Mouse (Mus musculus) limb, embryonic 13.5 days (tissue): ENCODE results near the gene Stac3. TPM values are rescaled to one million over a fixed set of nuclear protein-coding genes. Genes with fewer than 3 reads are reported as not detected.

Source experiments
- ATAC-seq: fragments of 200-750 bp; cut with Nextera tagmentation; 2 replicates; pipeline ENCODE4 v1.8.0; 2017; ENCODE audit warnings: low read depth, moderate number of reproducible peaks, moderate TSS enrichment; ENCODE audit not compliant: low FRiP score
- H3K27ac ChIP-seq: fragments of 300-500 bp; sonication (generic); 2 replicates; pipeline ENCODE4 v1.5.1; 2015; ENCODE audit warnings: inconsistent platforms, mild to moderate bottlenecking, moderate library complexity
- H3K27me3 ChIP-seq: fragments of 300-500 bp; sonication (generic); 2 replicates; pipeline ENCODE4 v1.6.1; 2015; ENCODE audit warnings: mild to moderate bottlenecking, inconsistent platforms
- H3K36me3 ChIP-seq: fragments of 300-500 bp; sonication (generic); 2 replicates; pipeline ENCODE4 v1.6.1; 2015; ENCODE audit warnings: inconsistent platforms, mild to moderate bottlenecking, moderate library complexity
- H3K4me1 ChIP-seq: fragments of 300-500 bp; sonication (generic); 2 replicates; pipeline ENCODE4 v1.6.1; 2015; ENCODE audit warnings: inconsistent platforms
- H3K4me2 ChIP-seq: fragments of 300-500 bp; sonication (generic); replicated peaks from 2 replicates; pipeline ENCODE4 v1.6.1; 2015; ENCODE audit warnings: inconsistent platforms, mild to moderate bottlenecking, moderate library complexity
- H3K4me3 ChIP-seq: fragments of 300-500 bp; sonication (generic); 2 replicates; pipeline ENCODE4 v1.5.1; 2015; ENCODE audit warnings: moderate library complexity, mild to moderate bottlenecking, inconsistent platforms
- H3K9ac ChIP-seq: fragments of 300-500 bp; sonication (generic); 2 replicates; pipeline ENCODE4 v1.6.1; 2015; ENCODE audit warnings: mild to moderate bottlenecking, inconsistent platforms
- H3K9me3 ChIP-seq: fragments of 300-500 bp; sonication (generic); 2 replicates; pipeline ENCODE4 v1.6.1; 2016; ENCODE audit warnings: inconsistent platforms
- WGBS: fragments of 180-500 bp; shearing (Covaris S2); methylation state at CpG from one replicate; pipeline ENCODE4 v1.1.7; 2015; 5-methylcytosine and 5-hydroxymethylcytosine counted together
- polyA plus RNA-seq: library from polyadenylated mRNA; unstranded; fragments of >200 nt; fragmentation: Nextera tagmentation; extraction: Ambion mirVana; gene quantifications from 2 replicates; pipeline ENCODE4 v1.2.1, GENCODE M21; 2015

Gene Stac3
- polyA plus RNA-seq, 1 experiment from 2014 or later = 20.8 TPM

- peaks cover 92% of the 10 kb centered on the region for H3K36me3 ChIP-seq
- H3K9ac ChIP-seq = no peak overlapping the region
- no peak overlapping the region for H3K4me3 ChIP-seq
- no peaks in the 10 kb centered on the region for H3K4me1 ChIP-seq
- H3K27me3 ChIP-seq = no peaks in the 10 kb centered on the region
- H3K9me3 ChIP-seq = no peaks in the 10 kb centered on the region
- no peak for ATAC-seq
- H3K4me2 ChIP-seq = no peak overlapping the region
- no peak overlapping the region for H3K27ac ChIP-seq
- 92% methylated on average over 7 of the region's 7 CpGs for WGBS
Observed at GRCm38 (mm10) chr10:127488856-127489255, 12.6 kb upstream of the Stac3 start.

DNA sequence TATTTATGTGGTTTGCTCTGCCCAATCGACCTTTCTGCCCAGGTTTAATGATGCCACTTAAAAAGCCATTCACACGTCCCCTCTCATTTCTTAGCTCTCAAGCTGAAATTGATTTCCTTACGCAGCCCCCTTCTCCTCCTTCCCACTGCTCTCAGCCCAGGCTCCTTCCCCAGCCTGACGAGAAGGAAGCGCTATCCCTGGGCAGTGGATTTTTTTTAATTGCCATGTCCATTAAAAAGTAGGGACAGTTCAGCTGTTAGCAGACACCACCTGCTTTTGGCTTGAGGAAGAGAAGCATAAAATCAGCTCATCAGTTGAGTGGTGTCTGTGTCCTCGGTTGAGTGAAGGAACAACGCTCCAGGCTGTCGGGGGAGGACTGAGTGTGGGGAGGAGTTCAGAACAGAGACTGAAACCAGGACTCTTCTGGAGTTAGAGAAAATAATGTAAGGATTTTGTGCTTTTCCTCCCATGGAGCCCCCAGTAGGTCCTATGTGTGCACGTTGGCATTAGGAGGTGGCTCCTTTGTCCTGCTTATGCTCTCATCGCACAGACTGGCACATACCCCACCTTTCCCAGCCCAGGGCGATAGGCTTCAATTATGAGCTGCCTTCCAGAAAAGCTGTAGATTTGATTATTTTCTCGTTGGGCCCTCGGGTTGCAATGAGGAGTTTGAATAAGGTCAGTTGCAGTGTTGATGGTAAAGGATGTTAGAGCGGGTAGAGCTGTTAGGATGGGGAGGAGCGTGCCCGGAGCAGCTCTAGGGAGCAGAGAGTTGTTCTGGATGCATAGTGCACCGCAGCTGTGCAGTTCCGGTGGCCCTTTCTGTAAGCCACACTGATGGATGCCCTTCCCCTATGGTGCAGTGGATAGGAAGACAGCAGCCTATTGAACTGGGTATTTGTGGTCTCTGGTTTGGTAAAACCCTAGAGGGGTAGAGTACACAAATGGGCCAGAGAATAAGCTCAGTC is 11.0 kb upstream of the Stac3 start:
- H3K4me2 ChIP-seq = no peak overlapping the region
- ATAC-seq = no peak
- no peak overlapping the region for H3K27ac ChIP-seq
- H3K4me1 ChIP-seq = no peaks in the 10 kb centered on the region
- H3K27me3 ChIP-seq = no peaks in the 10 kb centered on the region
- H3K9ac ChIP-seq = no peak overlapping the region
- H3K36me3 ChIP-seq = peaks cover 92% of the 10 kb centered on the region
- WGBS = 70% methylated on average over 18 of the region's 18 CpGs
- H3K9me3 ChIP-seq = 0 out of 2 replicates have a peak, but pooled peaks cover 5% of the 10 kb centered on the region
- H3K4me3 ChIP-seq = no peak overlapping the region

DNA sequence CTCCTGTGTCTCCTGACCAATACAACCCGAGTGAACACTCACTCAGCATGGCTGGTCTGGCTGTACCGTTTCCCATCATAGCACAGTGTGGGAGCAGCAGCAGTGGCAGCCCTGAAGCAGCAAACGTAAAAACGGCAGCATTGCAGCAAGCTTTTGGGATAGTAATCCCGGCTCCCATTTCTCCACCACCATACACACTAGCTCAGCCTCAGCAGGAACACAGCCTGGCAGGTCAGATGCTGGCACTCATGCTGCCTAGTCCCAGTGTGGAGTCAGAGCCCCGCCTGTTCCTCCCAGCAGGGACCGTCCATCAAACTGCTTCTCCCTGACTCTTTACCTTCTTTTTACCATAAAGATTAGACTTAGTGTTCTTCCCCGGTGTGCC is 10.4 kb upstream of the Stac3 start:
- 83% methylated on average over 8 of the region's 8 CpGs for WGBS
- H3K4me3 ChIP-seq = no peak overlapping the region
- ATAC-seq = no peak
- H3K9me3 ChIP-seq = 0 out of 2 replicates have a peak, but pooled peaks cover 5% of the 10 kb centered on the region
- no peaks in the 10 kb centered on the region for H3K27me3 ChIP-seq
- H3K9ac ChIP-seq = no peak overlapping the region
- H3K4me1 ChIP-seq = no peaks in the 10 kb centered on the region
- no peak overlapping the region for H3K27ac ChIP-seq
- H3K36me3 ChIP-seq = peaks cover 92% of the 10 kb centered on the region
- H3K4me2 ChIP-seq = no peak overlapping the region

GRCm38 (mm10) chr10:127492118-127492517 is 9.4 kb upstream of the Stac3 start:
- H3K9ac ChIP-seq = no peak overlapping the region
- H3K27me3 ChIP-seq = no peaks in the 10 kb centered on the region
- no peak for ATAC-seq
- H3K27ac ChIP-seq = no peak overlapping the region
- no peaks in the 10 kb centered on the region for H3K4me1 ChIP-seq
- H3K36me3 ChIP-seq = peaks cover 95% of the 10 kb centered on the region
- H3K4me2 ChIP-seq = no peak overlapping the region
- 83% methylated on average over 3 of the region's 3 CpGs for WGBS
- no peak overlapping the region for H3K4me3 ChIP-seq
- H3K9me3 ChIP-seq = 0 out of 2 replicates have a peak, but pooled peaks cover 5% of the 10 kb centered on the region

- no peak for ATAC-seq
- no peaks in the 10 kb centered on the region for H3K27me3 ChIP-seq
- 0 out of 2 replicates have a peak, but pooled peaks cover 4% of the 10 kb centered on the region for H3K4me1 ChIP-seq
- no peak overlapping the region for H3K4me2 ChIP-seq
- no peak overlapping the region for H3K4me3 ChIP-seq
- no peak overlapping the region for H3K9ac ChIP-seq
- no peak overlapping the region for H3K27ac ChIP-seq
- H3K9me3 ChIP-seq = 0 out of 2 replicates have a peak, but pooled peaks cover 5% of the 10 kb centered on the region
- H3K36me3 ChIP-seq = peaks cover 93% of the 10 kb centered on the region
- WGBS = 77% methylated on average over 3 of the region's 3 CpGs
Observed at GRCm38 (mm10) chr10:127496156-127496555, 5.3 kb upstream of the Stac3 start.

DNA sequence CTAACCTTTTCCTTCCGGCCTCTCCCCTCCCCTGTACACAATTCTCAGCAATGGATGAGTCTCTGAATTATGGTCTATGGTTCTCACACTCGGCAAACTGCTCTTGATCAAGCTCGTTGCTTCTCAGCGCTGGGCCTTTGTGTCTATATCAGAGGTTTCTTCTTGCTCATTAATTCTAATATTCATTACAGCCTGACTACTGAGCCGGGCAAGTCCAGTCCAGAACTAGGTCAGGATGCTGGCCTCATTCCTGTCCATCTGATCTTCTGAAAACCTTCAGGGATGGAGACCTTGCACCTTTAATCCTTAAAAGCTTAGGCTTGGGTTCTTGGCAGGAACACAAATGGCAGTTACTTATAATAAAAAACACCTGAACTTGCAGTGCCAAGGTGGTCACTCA is 2.0 kb upstream of the Stac3 start:
- Histone ChIP-seq H3K27ac (no peak overlapping the region), H3K9ac (no peak overlapping the region), H3K36me3 (peaks cover 74% of the 10 kb centered on the region), H3K4me2 (no peak overlapping the region), H3K27me3 (no peaks in the 10 kb centered on the region), H3K4me1 (0 out of 2 replicates have a peak, but pooled peaks cover 4% of the 10 kb centered on the region), H3K9me3 (0 out of 2 replicates have a peak, but pooled peaks cover 5% of the 10 kb centered on the region), H3K4me3 (no peak overlapping the region)
- 71% methylated on average over 5 of the region's 5 CpGs for WGBS
- ATAC-seq = no peak

DNA sequence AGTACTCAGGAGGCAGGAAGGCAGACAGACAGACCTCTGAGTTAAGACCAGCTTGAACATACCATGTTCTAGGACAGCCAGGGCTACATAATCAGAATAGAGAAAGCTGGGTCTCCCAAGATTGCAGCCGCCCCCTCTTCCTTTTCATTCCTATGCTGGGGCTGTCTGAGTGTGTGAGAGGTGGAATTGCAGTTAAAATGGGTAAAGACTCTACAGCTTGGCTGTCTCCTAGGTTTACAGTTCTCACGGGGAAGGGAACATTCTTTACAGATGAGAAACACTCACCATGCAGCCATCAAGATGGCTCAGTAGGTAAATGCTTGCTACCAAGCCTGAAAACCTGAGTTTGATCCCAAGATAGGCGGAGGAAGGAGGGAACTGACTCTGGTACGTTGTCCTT is 1.4 kb upstream of the Stac3 start:
- no peak for ATAC-seq
- H3K9me3 ChIP-seq = 0 out of 2 replicates have a peak, but pooled peaks cover 3% of the 10 kb centered on the region
- H3K27me3 ChIP-seq = no peaks in the 10 kb centered on the region
- WGBS = 78% methylated on average over 4 of the region's 4 CpGs
- peaks cover 74% of the 10 kb centered on the region for H3K36me3 ChIP-seq
- H3K4me3 ChIP-seq = no peak overlapping the region
- H3K4me2 ChIP-seq = no peak overlapping the region
- no peak overlapping the region for H3K27ac ChIP-seq
- H3K4me1 ChIP-seq = 0 out of 2 replicates have a peak, but pooled peaks cover 4% of the 10 kb centered on the region
- H3K9ac ChIP-seq = no peak overlapping the region

DNA sequence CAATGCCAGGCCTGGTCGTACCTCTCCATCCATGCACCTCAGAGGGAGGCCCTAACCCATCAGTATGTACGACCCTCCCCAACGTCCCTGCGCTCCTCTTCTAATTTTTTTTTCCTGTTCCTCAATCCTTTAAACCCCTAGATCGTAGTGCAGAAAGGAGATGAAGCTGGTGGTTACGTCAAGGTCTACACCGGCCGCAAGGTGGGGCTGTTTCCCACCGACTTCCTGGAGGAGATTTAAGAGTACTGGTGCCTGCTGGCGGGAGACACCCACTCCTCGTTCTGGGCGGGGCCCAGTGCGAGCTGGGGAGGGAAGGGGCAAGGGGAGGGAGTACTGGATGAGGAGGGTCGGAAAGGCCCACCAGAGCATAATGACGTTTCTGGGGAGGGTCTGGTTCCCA is 6.8 kb downstream of the Stac3 start:
- Histone ChIP-seq H3K9me3 (no peaks in the 10 kb centered on the region), H3K4me1 (peaks cover 51% of the 10 kb centered on the region), H3K4me2 (peak overlapping the region; percentile 72), H3K27me3 (peaks cover 65% of the 10 kb centered on the region), H3K36me3 (peaks cover 26% of the 10 kb centered on the region), H3K27ac (no peak overlapping the region), H3K9ac (0 out of 2 replicates have a peak overlapping the region, but pooled peaks have one; percentile 45), H3K4me3 (peak overlapping the region; percentile 42)
- 2% methylated on average over 15 of the region's 15 CpGs for WGBS
- no peak for ATAC-seq

DNA sequence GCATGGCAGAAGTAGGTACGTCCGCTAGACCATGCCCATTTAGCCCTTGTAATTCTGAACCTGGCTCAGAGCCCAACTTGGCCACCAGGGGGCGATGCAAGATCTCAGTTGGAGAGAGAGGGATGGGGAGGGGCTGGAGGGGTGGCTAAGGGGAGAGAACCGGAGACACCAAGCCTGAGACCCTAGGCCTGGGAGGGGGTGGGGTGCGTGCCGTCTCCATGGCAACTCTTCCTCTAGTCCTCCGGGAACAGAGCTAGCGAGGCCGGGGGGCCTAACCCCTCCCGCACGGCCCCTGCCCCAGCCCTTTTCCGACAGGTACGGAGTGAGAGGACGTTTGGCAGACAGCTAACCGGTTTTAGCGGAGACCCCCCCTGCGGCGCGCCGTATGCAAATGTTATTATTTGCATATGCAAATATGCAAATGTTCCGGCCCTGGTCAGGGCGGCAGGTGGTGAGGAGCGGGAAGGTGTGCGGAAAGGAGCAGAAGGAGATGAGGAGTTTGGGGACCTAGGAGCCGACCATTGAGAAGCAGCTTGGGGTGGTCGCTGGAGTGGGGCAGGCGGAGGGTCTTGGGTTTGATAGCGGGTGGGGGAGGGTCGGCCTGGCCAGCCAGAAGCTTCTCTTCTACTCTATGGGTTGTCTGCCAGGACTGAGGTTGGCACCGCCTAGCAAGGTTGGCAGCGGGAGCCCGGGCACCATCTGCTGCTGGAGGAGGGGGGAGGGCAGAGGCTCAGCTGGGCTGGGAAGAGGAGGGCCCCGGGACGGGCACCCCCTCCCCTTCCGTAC is 7.8 kb downstream of the Stac3 start:
- peaks cover 61% of the 10 kb centered on the region for H3K4me1 ChIP-seq

DNA sequence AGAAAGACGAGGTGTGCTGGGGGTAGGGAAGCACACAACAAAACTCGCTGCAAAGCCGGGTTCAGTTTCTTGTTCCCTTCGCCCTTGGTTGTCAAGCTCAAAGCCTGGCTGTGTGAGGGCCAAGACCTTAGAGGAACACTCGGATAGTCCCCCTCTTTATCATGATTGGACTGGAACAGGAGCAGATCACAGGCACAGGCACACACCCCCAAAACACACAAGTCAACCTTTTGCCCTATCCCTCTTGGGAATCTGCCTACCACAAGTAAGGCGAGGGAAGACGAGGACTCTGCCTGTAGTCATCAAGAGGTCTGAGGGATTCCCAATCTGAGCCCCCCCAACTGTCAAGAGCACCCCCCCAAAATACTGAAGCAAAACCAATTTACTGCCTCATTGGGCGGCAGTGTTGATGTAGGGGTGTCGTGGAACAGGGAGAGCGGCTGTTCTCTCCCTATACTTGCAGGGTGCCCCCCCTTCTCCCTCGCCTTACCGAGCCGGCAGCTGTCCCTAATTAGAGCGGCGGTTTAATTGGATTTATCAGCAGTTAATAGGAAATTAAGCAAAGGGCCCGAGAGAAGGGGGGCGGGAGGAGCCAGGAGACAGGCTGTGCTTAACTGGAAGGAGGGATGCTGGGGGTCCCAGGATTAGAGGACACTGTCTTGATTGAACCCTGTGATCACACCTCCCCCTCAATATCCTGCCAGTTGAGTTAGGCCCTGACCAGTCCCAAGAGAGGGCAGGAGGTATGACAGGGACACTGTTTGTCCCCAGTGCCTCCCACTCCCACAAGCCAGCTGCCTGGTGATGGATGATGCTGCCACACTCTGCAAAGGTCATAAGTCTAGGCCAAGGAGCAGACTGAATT is 8.6 kb downstream of the Stac3 start:
- no peak for ATAC-seq
- peaks cover 67% of the 10 kb centered on the region for H3K4me1 ChIP-seq
- no peak overlapping the region for H3K27ac ChIP-seq
- 7% methylated on average over 15 of the region's 17 CpGs for WGBS
- no peak overlapping the region for H3K9ac ChIP-seq
- H3K27me3 ChIP-seq = peaks cover 83% of the 10 kb centered on the region
- H3K9me3 ChIP-seq = no peaks in the 10 kb centered on the region
- peak overlapping the region; percentile 84 for H3K4me2 ChIP-seq
- peak overlapping the region; percentile 42; the same call in 1 of the 2 replicates for H3K4me3 ChIP-seq
- H3K36me3 ChIP-seq = peaks cover 9% of the 10 kb centered on the region

More for the DNA sequence above, 7.8 kb downstream of the Stac3 start:
- no peak overlapping the region for H3K27ac ChIP-seq
- H3K9me3 ChIP-seq = no peaks in the 10 kb centered on the region
- peak overlapping the region; percentile 72 for H3K4me2 ChIP-seq
- H3K9ac ChIP-seq = 0 out of 2 replicates have a peak overlapping the region, but pooled peaks have one; percentile 25
- ATAC-seq = peak; percentile 39
- peak overlapping the region; percentile 42 for H3K4me3 ChIP-seq
- H3K27me3 ChIP-seq = peaks cover 75% of the 10 kb centered on the region
- peaks cover 17% of the 10 kb centered on the region for H3K36me3 ChIP-seq
- WGBS = 0% methylated on average over 35 of the region's 35 CpGs

- H3K4me2 ChIP-seq = peak overlapping the region; percentile 84
- H3K4me1 ChIP-seq = peaks cover 74% of the 10 kb centered on the region
- H3K27me3 ChIP-seq = peaks cover 93% of the 10 kb centered on the region
- H3K9me3 ChIP-seq = no peaks in the 10 kb centered on the region
- no peak for ATAC-seq
- no peak overlapping the region for H3K9ac ChIP-seq
- H3K4me3 ChIP-seq = peak overlapping the region; percentile 52
- no peaks in the 10 kb centered on the region; the same call in 1 of the 2 replicates for H3K36me3 ChIP-seq
- 3% methylated on average over 11 of the region's 11 CpGs for WGBS
- no peak overlapping the region for H3K27ac ChIP-seq
Observed at GRCm38 (mm10) chr10:127510895-127511617, 9.6 kb downstream of the Stac3 start.
